Mouse (Mus musculus) adrenal gland (tissue): ENCODE data around the gene Phtf1.

ENCODE experiments used
- intact Hi-C: fragments of 180-260 bp; cut with DNase I; formaldehyde crosslinking; loops from one replicate; pipeline ENCODE4 v1.15.1; 2025
- long read RNA-seq, 2 experiments: library from polyadenylated mRNA; unstranded; transcript quantifications; one replicate each; pipeline ENCODE4 v2.0.0; 2020; ENCODE audit warnings: borderline replicate concordance in 1 of 2; ENCODE audit not compliant: insufficient replicate concordance in 1 of 2

Gene Phtf1
- long read RNA-seq, experiment 1, transcript Phtf1-202 (19 exons, 3,327 nt): major isoform, 7 of 15 reads
- long read RNA-seq, experiment 1, partial matches to known transcripts: 4 of 15 reads
- long read RNA-seq, experiment 1, other reads (novel, unspliced or antisense): 3 of 15 reads
- long read RNA-seq, experiment 2, transcript Phtf1-202 (19 exons, 3,327 nt): major isoform, 6 of 34 reads
- long read RNA-seq, experiment 2, partial matches to known transcripts: 18 of 34 reads
- long read RNA-seq, experiment 2, other reads (novel, unspliced or antisense): 8 of 34 reads

DNA sequence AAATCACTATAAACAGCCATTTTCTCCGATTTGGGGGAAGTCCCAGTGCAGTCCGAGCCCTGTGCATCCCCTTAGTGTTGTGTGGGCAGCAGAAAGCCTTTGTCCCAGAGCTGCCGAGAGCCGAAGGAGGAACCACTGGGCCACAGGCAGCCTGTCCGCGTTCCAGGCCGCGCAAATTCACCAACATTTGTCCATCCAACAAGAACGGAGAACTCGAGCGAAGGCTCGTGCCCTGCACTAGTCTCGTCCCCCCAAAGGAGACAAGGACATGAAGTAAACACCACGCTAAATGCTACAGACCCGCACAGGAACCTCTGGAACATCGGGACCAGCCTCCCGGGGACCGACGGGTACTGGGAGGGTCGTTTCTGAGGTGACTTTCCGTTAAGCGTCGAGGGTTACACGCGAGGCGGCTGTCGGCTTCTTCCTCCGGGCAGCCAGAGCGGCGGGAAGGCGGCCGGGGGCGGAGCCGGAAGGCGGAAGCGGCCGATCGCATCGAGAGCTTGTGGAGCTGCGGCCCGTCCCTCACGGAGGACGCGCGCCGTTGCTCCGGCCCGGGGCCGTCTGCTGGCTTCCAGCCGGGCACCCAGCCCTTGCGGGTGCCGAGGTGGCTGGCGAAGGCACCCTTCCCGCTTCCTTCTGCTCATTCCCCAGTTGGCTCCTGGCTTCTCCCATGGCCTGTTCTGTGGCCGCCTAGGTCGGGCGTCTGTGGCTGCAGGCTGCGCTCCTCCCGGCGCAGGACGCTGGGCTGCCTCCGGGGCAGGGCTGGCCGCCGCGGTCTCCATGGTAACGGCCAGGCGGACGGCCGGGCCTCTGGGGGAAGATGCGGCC, at the start of gene Phtf1:
TSS of gene Phtf1 (plus strand) at position 250 of the 831 bp plus-strand sequence.
- intact Hi-C loops: loop anchor here (5.0 kb wide), 2 partner anchors 56 to 474 kb away; partner anchors contain the start of gene Rsbn1

DNA sequence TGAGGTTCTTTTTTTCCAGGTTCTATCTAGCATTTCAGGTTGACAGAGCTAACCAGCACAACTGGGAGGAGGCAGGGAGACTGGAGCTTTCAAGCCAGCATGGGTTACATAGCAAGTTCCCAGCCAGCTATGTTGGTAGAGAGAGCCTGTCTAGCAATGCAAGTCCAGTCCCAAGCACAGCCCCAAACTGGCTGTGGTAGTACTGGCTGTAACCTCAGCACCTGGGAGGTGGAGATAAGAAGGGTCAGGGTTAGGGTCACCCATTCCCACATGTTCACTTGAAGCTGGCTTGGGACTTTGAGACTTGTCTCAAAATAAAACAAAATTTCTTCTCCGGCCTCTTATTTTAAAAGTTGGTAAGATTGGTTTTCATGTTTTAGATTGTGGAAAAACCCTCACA, 47.8 kb upstream of the Phtf1 start:
- intact Hi-C loops: no loop called here

GRCm38 (mm10) chr3:103925302-103925701, 42.6 kb upstream of the Phtf1 start:
- intact Hi-C loops: no loop called here

GRCm38 (mm10) chr3:103927511-103927910, 40.4 kb upstream of the Phtf1 start:
- intact Hi-C loops: no loop called here

DNA sequence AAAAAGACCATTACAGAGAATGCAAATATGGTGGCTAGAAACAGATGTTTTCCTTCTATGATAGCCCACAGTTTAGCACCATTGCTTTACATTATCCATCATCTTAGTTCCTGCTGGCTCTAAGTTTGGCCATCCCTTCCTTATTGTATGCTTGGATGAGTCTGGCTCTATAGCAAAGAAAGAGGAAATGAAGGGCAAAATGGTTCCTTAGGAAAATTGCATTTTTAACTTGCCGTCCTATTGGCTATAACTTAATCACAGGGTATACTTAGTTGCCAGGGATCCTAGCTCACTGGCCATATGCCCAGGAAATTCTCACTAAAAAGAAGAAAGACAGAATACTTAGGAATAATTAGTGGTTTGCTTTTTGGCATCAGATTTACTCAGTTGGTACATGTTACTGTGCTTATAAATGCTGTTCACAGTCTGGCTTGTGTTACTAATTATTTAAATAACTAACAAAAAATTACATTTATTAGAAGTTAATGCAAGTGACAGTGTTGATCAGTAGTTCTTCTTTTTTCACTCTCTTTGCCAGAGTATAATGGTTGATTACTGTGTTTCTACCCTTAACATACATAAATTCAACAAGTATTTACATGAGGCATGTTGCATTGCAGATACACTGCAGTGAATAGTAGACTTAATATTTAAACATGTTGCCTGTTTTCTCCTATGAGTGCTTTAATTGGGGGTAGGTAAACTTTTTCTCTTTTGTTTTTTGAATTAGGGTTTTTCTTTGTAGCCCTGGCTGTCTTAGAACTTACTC, 22.9 kb upstream of the Phtf1 start:
- intact Hi-C loops: no loop called here

GRCm38 (mm10) chr3:103948666-103949065, 19.2 kb upstream of the Phtf1 start:
- intact Hi-C loops: no loop called here

- intact Hi-C loops: no loop called here
Observed at GRCm38 (mm10) chr3:103960622-103961021, 7.3 kb upstream of the Phtf1 start.

GRCm38 (mm10) chr3:103967231-103967630, 679 bp upstream of the Phtf1 start:
- intact Hi-C loops: loop anchor here (5.0 kb wide), 2 partner anchors 55 to 475 kb away; partner anchors contain the start of gene Rsbn1

GRCm38 (mm10) chr3:103968701-103969100, 791 bp downstream of the Phtf1 start:
- intact Hi-C loops: loop anchor here (5.0 kb wide), 2 partner anchors 56 to 474 kb away; partner anchors contain the start of gene Rsbn1

GRCm38 (mm10) chr3:103971157-103971556, 3.2 kb downstream of the Phtf1 start:
- intact Hi-C loops: no loop called here

DNA sequence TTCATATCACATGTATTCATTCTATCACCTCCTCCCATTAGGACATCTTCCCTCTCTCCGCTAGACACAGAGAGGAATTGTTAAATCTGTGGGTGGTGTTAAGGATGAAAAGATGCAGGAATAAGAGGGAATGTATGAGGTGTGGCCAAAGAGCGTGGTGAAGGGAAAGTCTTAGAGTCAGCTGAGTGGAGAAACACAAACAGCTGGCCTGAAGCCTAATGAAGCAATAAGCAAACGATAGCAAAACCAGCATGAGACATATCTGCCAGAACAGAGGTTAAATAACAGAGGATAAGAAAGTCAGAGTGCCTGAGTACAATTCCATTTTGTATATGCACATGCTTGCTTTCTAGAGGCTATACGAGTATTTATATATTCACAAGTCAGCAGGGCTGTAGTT, 16.6 kb downstream of the Phtf1 start:
- intact Hi-C loops: no loop called here

- intact Hi-C loops: no loop called here
Observed at GRCm38 (mm10) chr3:103985194-103985593, 17.3 kb downstream of the Phtf1 start.

- intact Hi-C loops: no loop called here
Observed at GRCm38 (mm10) chr3:103987831-103988432, 20.0 kb downstream of the Phtf1 start.

DNA sequence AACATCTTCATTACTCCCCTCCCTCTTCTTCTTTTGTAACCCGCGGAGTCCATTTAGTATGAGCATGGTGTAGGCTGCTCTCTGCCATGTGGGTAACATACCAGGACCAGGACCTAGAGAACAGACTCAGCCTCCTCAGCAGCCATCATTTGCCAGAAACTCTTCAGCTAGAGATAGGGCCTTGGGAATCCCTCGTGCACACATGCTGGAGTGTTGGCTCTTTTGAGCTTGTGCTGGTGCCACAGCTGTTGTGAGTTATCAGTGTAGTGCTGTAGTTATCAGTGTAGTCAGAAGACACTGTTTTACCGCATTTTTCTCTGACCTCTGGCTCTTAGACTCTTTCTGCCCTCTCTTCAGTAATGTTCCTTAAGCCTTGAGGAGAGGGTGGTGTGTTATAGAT, 21.4 kb downstream of the Phtf1 start:
- intact Hi-C loops: no loop called here

DNA sequence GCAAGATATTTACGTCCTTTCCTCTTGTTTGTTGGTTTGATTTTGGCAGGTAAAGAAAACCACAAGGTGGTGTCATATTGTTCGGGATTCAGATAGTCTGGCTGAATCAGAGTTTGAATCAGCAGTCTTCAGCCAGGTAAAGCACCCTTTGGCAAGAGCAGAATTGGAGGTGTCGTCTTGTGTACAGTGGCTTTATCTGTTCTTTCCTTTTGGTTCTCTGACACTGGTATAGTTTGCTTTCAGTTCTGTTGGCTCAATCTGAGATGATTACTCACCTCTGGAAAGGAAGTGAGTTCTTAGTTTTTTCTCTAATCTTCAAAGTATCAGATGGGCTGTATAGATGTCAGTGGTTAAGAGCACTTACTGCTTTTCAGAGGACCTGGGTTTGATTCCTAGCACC, 23.4 kb downstream of the Phtf1 start:
- intact Hi-C loops: no loop called here

- intact Hi-C loops: no loop called here
Observed at GRCm38 (mm10) chr3:103998724-103999123, 30.8 kb downstream of the Phtf1 start.

DNA sequence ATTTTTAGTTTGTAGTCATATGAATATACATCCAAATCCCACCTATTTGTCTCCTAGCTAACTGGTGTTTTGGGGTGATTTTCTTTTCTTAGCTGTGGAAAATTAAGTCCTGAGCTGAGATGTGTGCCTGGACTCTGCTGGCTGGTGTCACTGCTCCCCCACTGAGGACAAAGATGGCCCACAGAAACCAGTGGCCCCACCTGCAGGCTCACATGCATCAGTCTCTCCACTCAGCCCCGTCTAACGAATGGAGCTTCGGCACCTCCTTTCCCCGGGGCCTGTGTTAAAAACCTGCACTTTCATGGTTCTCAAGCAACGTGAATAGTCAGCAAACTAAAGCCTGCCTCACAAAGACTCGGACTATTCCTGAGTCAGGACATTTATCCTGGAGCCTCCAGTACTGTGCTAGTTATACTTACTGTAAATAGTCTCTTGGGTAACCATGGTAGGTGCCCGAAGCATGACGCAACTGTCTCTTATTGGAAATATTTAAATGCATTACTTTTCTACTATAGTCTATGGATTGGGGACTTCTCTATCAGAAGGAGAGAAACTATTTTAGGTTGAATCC, 39.1 kb downstream of the Phtf1 start:
- intact Hi-C loops: no loop called here

GRCm38 (mm10) chr3:104007479-104007878, 39.6 kb downstream of the Phtf1 start:
- intact Hi-C loops: no loop called here

DNA sequence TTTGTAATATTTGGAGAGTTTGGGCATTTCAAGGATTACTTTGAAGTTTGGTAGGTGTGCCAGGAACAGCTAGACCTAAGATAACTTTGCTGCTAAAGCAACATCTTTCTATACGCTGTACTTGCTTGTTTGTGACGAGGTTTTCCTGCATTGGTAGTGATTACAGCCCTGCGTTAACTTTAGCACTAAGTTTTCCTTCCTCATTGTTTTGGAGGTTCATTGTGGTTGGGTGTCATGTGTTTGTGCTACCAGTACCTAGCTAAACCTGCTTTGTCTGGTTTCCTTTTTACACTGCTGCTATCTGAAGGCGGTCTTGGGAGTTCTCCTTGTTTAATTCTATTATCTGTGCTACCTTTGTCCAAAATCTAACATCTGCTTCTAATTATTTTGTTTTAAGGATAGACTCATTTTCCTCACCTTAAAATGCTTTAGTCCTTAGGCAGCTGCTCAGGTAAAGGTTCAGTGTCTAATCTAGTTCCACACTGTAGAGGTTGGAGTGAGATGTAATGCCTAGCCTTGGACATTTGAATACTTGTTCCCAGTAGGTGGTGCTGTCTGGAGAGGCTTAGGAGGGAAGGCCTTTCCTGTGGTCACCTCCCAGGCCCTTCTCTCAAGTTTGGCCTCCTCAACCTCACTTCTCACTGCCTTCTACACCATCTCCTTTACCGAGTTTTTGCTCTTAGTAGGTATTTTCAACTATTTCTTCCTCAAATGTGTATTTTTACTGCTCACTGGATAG, 42.2 kb downstream of the Phtf1 start:
- intact Hi-C loops: no loop called here

GRCm38 (mm10) chr3:104011972-104012371, 44.1 kb downstream of the Phtf1 start:
- intact Hi-C loops: no loop called here
